Mouse (Mus musculus): Measurements from ENCODE around the gene Olfr352.

Gene Olfr352

DNA sequence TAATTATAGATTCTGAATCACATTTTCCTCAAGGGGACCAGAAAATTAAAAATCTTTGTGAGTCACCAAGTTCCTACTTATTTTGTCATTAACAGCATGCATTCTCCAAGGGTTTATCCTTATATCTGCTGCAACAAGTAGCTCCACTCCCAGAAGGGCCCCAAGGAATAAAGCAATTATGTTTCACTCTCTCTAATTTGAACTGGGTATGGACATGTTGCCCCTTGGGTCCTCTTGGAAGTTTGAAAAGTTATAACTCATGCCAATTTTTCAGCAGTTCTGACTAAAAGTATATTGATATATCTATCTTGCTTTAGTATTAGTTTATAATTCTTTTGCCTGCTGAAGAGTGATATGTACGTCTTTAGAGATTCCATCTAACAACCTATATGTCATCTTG lies at the start of gene Olfr352:
Olfr352 (plus strand) TSS at position 301 of the 400 bp plus-strand sequence.
- no peak for DNase-seq (ENCODE audit: extremely low spot score)

DNA sequence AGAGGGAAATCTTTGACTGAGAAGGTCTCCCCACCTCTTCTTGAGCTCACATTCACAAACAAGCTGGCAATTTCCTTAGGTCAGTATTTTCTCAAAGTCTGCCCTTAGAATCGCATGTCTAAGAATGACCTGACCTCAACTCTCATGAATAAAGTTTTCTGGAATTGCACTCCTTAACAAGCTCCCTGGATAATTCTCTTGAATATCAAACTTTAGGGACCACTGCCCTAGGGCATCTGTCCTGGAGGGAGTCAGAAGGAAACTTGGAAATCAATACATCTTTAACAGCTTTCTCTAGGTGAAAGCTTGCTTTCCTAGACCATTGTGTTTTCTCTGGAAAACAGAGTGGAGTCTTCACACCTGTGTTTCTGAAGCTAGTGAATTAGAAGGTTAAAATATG lies 22.2 kb upstream of the Olfr352 start, which contains the start of gene Olfr350:
Olfr350 (plus strand) TSS at position 301 of the 400 bp plus-strand sequence.
- no peak for DNase-seq (ENCODE audit: extremely low spot score)

DNA sequence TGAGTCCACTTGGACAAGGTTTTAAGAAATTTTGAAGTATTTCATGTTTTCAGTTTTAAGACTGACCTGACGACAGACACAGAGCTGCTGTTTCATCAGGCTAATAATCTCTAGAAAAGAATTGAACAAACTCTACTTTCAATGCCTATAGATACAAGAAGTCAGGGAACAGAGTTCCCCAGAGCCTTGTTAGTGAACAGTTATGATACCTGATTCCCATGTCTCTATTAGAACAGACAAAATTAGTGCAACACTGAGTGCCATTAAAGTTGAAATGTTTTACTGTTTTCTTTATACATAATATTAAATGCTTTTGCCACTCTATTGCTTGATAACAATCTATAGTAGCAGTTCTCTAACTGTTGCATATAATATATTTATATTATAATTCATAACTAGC lies 5.7 kb upstream of the Olfr352 start, which contains the start of gene Olfr351:
Olfr351 (minus strand) TSS at position 101 of the 400 bp plus-strand sequence.
- DNase-seq (ENCODE audit: extremely low spot score), result no peak

DNA sequence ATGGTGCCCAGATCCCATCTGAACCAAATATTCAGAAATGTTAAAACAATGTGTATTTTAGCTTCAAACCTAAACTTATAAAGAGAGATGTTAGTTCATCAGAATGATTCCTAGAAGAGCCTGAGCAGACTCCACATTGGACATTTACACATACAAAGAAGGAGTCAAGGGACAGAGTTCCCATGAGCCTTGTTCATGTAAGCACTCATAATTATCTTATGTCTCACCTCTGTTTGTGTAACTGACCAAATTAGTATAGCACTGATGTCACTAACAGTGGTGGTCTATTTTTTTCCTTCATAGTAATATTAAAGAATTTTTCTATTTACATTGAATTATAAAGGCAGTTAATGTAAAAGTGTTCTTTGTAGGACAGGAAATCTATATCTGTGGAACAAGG lies 24.6 kb downstream of the Olfr352 start, which contains the start of gene Olfr353:
Olfr353 (minus strand) TSS at position 101 of the 400 bp plus-strand sequence.
- DNase-seq (ENCODE audit: extremely low spot score), result no peak

DNA sequence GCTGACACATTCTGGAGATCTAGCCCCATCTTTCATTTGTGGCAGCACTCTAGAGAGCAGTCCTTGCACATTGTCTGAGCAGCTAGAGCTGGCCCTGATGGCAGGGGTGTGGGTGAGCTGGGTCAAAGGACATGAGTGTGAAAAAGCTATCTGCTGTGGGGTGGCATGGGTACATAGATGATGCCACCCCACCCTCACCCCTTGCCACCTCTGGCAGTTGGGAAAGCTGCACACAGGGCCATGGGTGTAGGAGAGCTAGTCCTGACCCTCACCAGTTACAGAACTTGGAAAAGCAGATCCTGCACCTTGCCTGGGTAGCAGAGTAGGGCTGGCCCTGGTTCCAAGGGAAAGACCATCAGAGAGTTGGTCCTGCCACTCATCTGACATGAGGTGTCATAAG lies 28.9 kb downstream of the Olfr352 start:
- DNase-seq (ENCODE audit: extremely low spot score), result no peak

DNA sequence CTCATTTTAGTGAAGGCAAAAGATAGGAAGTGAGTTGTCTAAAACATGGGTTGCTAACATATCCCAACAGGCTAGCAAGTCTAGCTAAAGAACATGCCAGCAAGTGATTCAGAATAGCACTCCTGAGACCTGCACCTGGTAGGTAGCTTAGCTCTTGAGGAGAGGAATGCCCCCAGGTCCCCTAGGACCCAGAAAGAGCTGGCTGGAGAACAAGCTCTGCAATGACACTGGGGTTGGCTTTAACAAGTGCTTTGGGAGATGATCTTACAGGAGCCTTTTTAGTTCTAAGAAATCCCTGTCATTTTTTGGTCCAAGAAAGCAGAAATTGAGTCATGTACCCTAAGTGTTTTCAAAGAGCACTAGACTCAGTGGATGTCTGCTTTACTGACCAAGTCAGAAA lies 37.1 kb downstream of the Olfr352 start, which contains the start of gene Olfr354:
Olfr354 (plus strand) TSS at position 301 of the 400 bp plus-strand sequence.
- no peak for DNase-seq (ENCODE audit: extremely low spot score)

All from embryo, embryonic 9.5 days (tissue).